ENCODE assay signal across 23 mouse cellular contexts in genomic region chr13:37781557-37781956, GRCm38 (mm10). TPM values are rescaled to one million over a fixed set of nuclear protein-coding genes. Genes with fewer than 3 reads are reported as not detected.
DNase-seq lines count a peak whose midpoint lies in the region; ATAC-seq and TF ChIP-seq lines count a peak whose summit lies in the region.
"Had no signal": no experiment of that assay in that cellular context is flagged by ENCODE, and none has a peak within 500 bp of the region (broad histone marks: within the 10 kb centered on the region; RNA-seq: fewer than 3 reads in every experiment).

No protein-coding gene starts in this region.

- H3K27ac ChIP-seq in heart, embryonic 12.5 days (ENCODE audit: poor library complexity, severe bottlenecking): no peak overlapping the region
- H3K27ac ChIP-seq in CH12.LX (ENCODE audit: insufficient read depth, low read depth): no peak overlapping the region
- no peak overlapping the region for H3K27ac ChIP-seq in midbrain, embryonic 15.5 days
- H3K27ac ChIP-seq in forebrain, embryonic 15.5 days (replicated peaks): no peak overlapping the region

- no peak for ATAC-seq in heart, embryonic 12.5 days (ENCODE audit: insufficient number of reproducible peaks, low FRiP score)
- ATAC-seq in midbrain, embryonic 15.5 days (replicated peaks): no peak
- ATAC-seq in forebrain, embryonic 15.5 days (replicated peaks): no peak
- ATAC-seq: activated CD4-positive, CD25-positive, alpha-beta regulatory T cell, adult 4 months; CD4-positive, CD25-positive, alpha-beta regulatory T cell, adult 4 months; Patski had no signal

- H3K4me2 ChIP-seq in heart, embryonic 12.5 days: no peak overlapping the region
- H3K4me2 ChIP-seq in CH12.LX (ENCODE audit: insufficient read depth, low read depth, poor library complexity, severe bottlenecking): no peak overlapping the region
- H3K4me2 ChIP-seq in midbrain, embryonic 15.5 days: no peak overlapping the region
- H3K4me2 ChIP-seq in forebrain, embryonic 15.5 days (replicated peaks): no peak overlapping the region

- H3K4me3 ChIP-seq in heart, embryonic 12.5 days: no peak overlapping the region
- H3K4me3 ChIP-seq in CH12.LX (replicated peaks in 1 of 3; ENCODE audit: low read depth in 2 of 3, low read length in 2 of 3, poor library complexity in 1 of 3): no peak overlapping the region
- H3K4me3 ChIP-seq in midbrain, embryonic 15.5 days: no peak overlapping the region
- H3K4me3 ChIP-seq in forebrain, embryonic 15.5 days: no peak overlapping the region

- dilution Hi-C loops in CH12.LX (cut with MboI; ENCODE audit: extremely low pct_ligation_motif_present, extremely low pct_unique_long_range_greater_than_20kb, low sequenced_read_pairs): no loop called here

- H3K36me3 ChIP-seq in heart, embryonic 12.5 days: no peaks in the 10 kb centered on the region
- H3K36me3 ChIP-seq in CH12.LX (replicated peaks in 1 of 2; ENCODE audit: control insufficient read depth in 1 of 2, insufficient read depth in 1 of 2, low read length in 1 of 2): no peaks in the 10 kb centered on the region
- H3K36me3 ChIP-seq in splenic B cell, adult 2 months (ENCODE audit: control insufficient read depth, insufficient read depth, low read length, poor library complexity, severe bottlenecking): no peaks in the 10 kb centered on the region
- no peaks in the 10 kb centered on the region for H3K36me3 ChIP-seq in midbrain, embryonic 15.5 days (replicated peaks)
- no peaks in the 10 kb centered on the region for H3K36me3 ChIP-seq in forebrain, embryonic 15.5 days
- H3K36me3 ChIP-seq: G1E had no signal

- peaks cover 27% of the 10 kb centered on the region for H3K4me1 ChIP-seq in heart, embryonic 12.5 days (replicated peaks)
- H3K4me1 ChIP-seq in CH12.LX (ENCODE audit: control insufficient read depth in 1 of 2, insufficient read depth in 2 of 2): peaks cover 8 to 24% of the 10 kb centered on the region in 2 experiments; a peak in 3 of 4 replicates
- H3K4me1 ChIP-seq in midbrain, embryonic 15.5 days: peaks cover 18% of the 10 kb centered on the region
- peaks cover 17% of the 10 kb centered on the region for H3K4me1 ChIP-seq in forebrain, embryonic 15.5 days

- no peaks in the 10 kb centered on the region for H3K79me2 ChIP-seq in CH12.LX (replicated peaks; ENCODE audit: control insufficient read depth, extremely low read depth, insufficient read depth, poor library complexity, severe bottlenecking)

- in situ Hi-C loops in CH12.LX (cut with MboI; ENCODE audit: low pct_ligation_motif_present, low pct_unique_long_range_greater_than_20kb, low sequenced_read_pairs): no loop called here

- TF ChIP-seq EP300 in CH12.LX (IDR thresholded peaks at IDR 0.05; ENCODE audit: low read length): no peak

- TF ChIP-seq RAD21 in CH12.LX (IDR thresholded peaks at IDR 0.05; ENCODE audit: low read depth, low read length): no peak

- no peak overlapping the region for H3K9ac ChIP-seq in heart, embryonic 12.5 days
- H3K9ac ChIP-seq in CH12.LX (ENCODE audit: insufficient read depth, low read depth): no peak overlapping the region
- H3K9ac ChIP-seq in midbrain, embryonic 15.5 days: no peak overlapping the region
- no peak overlapping the region for H3K9ac ChIP-seq in forebrain, embryonic 15.5 days (replicated peaks)

- peak; percentile 51 for DNase-seq in heart, adult 11 months
- DNase-seq in A20 (ENCODE audit: low read depth, low spot score) (peak; percentile 20), CH12.LX (ENCODE audit: extremely low read depth) (no peak)
- peak; percentile 21 for DNase-seq in splenic B cell, adult 2 months (ENCODE audit: low read depth, low spot score)
- no peak for DNase-seq in cerebellum, postnatal 25 days
- DNase-seq: adrenal gland, adult 2 months; adrenal gland, adult 8-10 months; adrenal gland, postnatal 10 days; adrenal gland, postnatal 14 days; adrenal gland, postnatal 25 days; adrenal gland, postnatal 36 days; B cell, adult 2 months; cerebellum, adult 11 months; cerebellum, adult 11-12 months; cerebellum, adult 18-20 months; cerebellum, adult 2 months had no signal

- H3K9me3 ChIP-seq in heart, embryonic 12.5 days (replicated peaks): no peaks in the 10 kb centered on the region
- H3K9me3 ChIP-seq in CH12.LX (replicated peaks; ENCODE audit: low read length): peaks cover 5% of the 10 kb centered on the region
- H3K9me3 ChIP-seq in midbrain, embryonic 15.5 days: no peaks in the 10 kb centered on the region
- H3K9me3 ChIP-seq in forebrain, embryonic 15.5 days: no peaks in the 10 kb centered on the region
- H3K9me3 ChIP-seq: G1E had no signal

- H3K27me3 ChIP-seq in heart, embryonic 12.5 days (replicated peaks): peaks cover 14% of the 10 kb centered on the region
- peaks cover 3% of the 10 kb centered on the region for H3K27me3 ChIP-seq in CH12.LX (replicated peaks)
- H3K27me3 ChIP-seq in splenic B cell, adult 2 months (ENCODE audit: control insufficient read depth, insufficient read depth, low read length, poor library complexity, severe bottlenecking): no peaks in the 10 kb centered on the region
- peaks cover 33% of the 10 kb centered on the region for H3K27me3 ChIP-seq in midbrain, embryonic 15.5 days (replicated peaks)
- peaks cover 27% of the 10 kb centered on the region for H3K27me3 ChIP-seq in forebrain, embryonic 15.5 days
- H3K27me3 ChIP-seq: Patski had no signal

- 71% methylated on average over 2 of the region's 2 CpGs for WGBS in heart, embryonic 12.5 days
- WGBS in midbrain, embryonic 15.5 days: 78% methylated on average over 2 of the region's 2 CpGs
- 76% methylated on average over 2 of the region's 2 CpGs for WGBS in forebrain, embryonic 15.5 days

- TF ChIP-seq CTCF in CH12.LX (conservative IDR thresholded peaks at IDR 0.05 in 1 of 2, IDR thresholded peaks at IDR 0.05 in 1 of 2; ENCODE audit: low read depth in 2 of 2, low read length in 2 of 2): no peak

- TF ChIP-seq POLR2A in CH12.LX (IDR thresholded peaks at IDR 0.05; ENCODE audit: low read depth, low read length): no peak

TF ChIP-seq in CH12.LX, 34 proteins besides CTCF, POLR2A, EP300 and RAD21:
- TF ChIP-seq IRF4 (IDR thresholded peaks at IDR 0.05; ENCODE audit: low read depth, low read length): no peak
- no peak for TF ChIP-seq MEF2A (IDR thresholded peaks at IDR 0.05; ENCODE audit: borderline replicate concordance, low read depth, low read length)
- no peak for TF ChIP-seq MAZ (IDR thresholded peaks at IDR 0.05; ENCODE audit: low read depth, low read length)
- TF ChIP-seq PAX5 (IDR thresholded peaks at IDR 0.05; ENCODE audit: low read length): no peak
- TF ChIP-seq TCF12 (IDR thresholded peaks at IDR 0.05; ENCODE audit: low read depth, low read length): no peak
- TF ChIP-seq SMC3 (IDR thresholded peaks at IDR 0.05; ENCODE audit: low read depth, low read length): no peak
- no peak for TF ChIP-seq USF1 (IDR thresholded peaks at IDR 0.05; ENCODE audit: low read depth, low read length)
- no peak for TF ChIP-seq JUND (conservative IDR thresholded peaks at IDR 0.05; ENCODE audit: low read depth, low read length)
- TF ChIP-seq UBTF (IDR thresholded peaks at IDR 0.05; ENCODE audit: low read depth, low read length): no peak
- no peak for TF ChIP-seq KAT2A (IDR thresholded peaks at IDR 0.05; ENCODE audit: insufficient replicate concordance, low read length)
- TF ChIP-seq E2F4 (IDR thresholded peaks at IDR 0.05; ENCODE audit: insufficient replicate concordance, low read depth, low read length): no peak
- no peak for TF ChIP-seq MXI1 (IDR thresholded peaks at IDR 0.05; ENCODE audit: low read depth, low read length)
- TF ChIP-seq ETS1 (conservative IDR thresholded peaks at IDR 0.05; ENCODE audit: low read depth, low read length): no peak
- peak; percentile 57 for TF ChIP-seq ZNF384 (IDR thresholded peaks at IDR 0.05; ENCODE audit: low read depth, low read length)
- peak; percentile 78 for TF ChIP-seq BHLHE40 (IDR thresholded peaks at IDR 0.05; ENCODE audit: low read depth, low read length)
- no peak for TF ChIP-seq USF2 (conservative IDR thresholded peaks at IDR 0.05; ENCODE audit: low read depth, low read length)
- TF ChIP-seq MAFK (IDR thresholded peaks at IDR 0.05; ENCODE audit: insufficient replicate concordance, low read length): no peak

RNA-seq across cellular contexts. Expression of gene Rreb1, which starts 3.4 kb away (rescaled TPM):
- 15.0 and 17.1 TPM in 2 replicates for polyA plus RNA-seq in heart, embryonic 12.5 days (2016; fragmentation: Nextera tagmentation; extraction: Ambion mirVana)
- total RNA-seq in CH12.LX (2012; rRNA removed): 5.3 TPM in 2 replicates
- total RNA-seq in CH12.LX (2014; rRNA removed): 1.0 and 1.4 TPM in 2 replicates
- polyA plus RNA-seq in CH12.LX (2012; ENCODE audit: insufficient read length, low read depth): 7.4 and 10.2 TPM in 2 replicates
- polyA plus RNA-seq in midbrain, embryonic 15.5 days (2015; fragmentation: Nextera tagmentation; extraction: Ambion mirVana): 3.6 and 3.9 TPM in 2 replicates
- polyA plus RNA-seq in forebrain, embryonic 15.5 days (2015; fragmentation: Nextera tagmentation; extraction: Ambion mirVana): 1.6 and 1.8 TPM in 2 replicates

Comparison
In these comparisons a context has a peak if more than half of its experiments do, and no peak if none do; other contexts are left out.
1. DNase-seq: peak in heart, adult 11 months (single experiment), A20 (single experiment) and splenic B cell, adult 2 months (single experiment); none in CH12.LX (single experiment) and cerebellum, postnatal 25 days (0 of 2).